Mouse (Mus musculus) kidney, adult 11 months (tissue): ENCODE results near the gene Tcf20.

ENCODE experiments used
- DNase-seq: peaks from one replicate; pipeline ENCODE4 v3.0.0; 2022

The Tcf20 gene

DNA sequence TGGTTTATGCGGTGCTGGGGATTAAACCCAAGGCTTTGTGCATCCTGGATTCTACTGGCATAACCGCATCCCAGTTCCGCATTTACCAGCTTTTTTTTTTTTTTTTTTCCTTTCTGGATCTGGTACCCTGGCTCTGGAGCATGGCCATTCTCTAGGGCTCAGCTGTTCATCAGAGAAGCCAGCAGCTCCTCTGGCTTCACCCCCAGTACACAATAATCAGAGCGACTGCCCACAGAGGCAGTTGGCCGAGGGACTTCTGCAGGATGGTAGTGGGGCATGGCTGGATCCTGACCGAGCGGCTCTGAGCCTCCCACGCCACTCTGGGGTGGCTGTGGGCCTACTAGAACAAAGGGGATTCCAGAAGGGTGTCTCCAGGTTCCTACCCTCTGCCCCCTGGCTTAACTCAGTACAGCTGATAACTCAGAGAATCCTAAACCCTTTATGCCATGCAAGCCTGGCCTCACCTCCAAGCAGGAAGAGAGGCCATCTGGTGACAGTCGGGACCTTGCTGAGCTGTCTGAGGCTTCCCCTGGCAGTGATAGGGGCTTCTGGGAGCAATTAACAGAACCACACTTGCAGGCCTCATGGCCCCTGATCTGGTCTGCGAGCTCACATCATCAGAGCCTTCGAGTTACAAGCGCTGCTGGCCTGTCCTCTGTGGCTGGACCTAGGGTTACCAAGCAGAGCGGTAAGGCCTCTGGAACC lies 4.6 kb upstream of the Tcf20 start:
- DNase-seq: no peak

DNA sequence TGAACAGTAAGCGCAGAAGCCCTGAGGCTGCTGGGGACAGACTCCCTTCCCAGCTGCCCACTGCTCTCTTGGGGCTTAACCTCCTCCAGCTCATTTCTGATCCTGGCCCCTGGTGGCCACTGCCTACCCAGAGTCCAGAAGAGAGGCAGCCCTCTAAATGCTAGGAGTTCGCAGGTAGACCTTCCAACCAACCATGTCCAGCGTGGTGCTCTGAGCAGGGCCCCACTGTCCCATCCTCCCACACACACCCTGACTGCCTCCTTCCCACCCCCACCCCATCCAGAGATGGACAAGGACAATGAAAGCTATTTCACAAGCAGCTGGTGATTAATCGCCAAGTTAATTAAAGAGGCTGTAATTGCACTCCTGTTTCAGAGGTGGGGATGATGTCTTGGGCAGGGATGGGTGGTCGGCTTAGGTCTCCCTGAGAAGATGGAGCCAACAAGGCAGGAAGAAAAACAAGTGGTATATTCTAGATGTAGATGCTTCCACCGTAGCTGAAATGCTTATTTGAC lies 1.6 kb upstream of the Tcf20 start:
- no peak for DNase-seq

DNA sequence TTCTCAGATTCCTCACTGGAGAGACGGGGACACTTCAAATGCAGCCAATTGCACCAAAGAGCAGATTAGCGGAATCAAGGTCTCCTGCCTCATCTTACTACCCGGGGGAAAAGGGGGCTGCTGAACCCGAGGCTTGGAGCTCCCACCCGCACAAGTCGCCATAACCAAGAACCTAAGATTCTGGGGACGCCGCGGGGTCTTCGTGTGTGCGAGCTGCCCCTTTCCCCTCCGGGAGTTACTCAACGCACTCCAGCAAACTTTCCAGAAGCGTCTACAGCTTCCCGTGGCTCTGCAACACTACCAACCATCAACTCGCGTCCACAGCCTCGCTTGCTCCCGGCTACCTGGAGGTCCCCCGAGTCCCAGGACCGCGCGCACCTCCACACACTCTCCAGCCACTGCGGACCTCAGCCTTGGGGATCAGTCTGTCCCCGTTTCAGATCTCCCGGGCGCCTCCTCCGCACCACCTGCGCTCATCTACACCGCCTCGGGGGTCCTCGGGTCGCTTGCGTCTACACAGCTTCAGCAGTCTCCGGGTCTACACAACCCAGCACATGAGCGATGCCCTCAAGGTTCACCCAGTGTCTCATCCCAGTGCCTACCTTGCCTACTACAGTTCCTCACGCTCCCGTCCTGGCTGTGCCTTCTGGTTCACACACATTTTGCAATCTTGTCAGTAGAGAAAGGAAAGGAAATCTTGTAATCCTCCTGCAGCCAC lies 499 bp downstream of the Tcf20 start:
- DNase-seq: peak; percentile 16

GRCm38 (mm10) chr15:82984574-82984973 lies 3.1 kb downstream of the Tcf20 start:
- no peak for DNase-seq

DNA sequence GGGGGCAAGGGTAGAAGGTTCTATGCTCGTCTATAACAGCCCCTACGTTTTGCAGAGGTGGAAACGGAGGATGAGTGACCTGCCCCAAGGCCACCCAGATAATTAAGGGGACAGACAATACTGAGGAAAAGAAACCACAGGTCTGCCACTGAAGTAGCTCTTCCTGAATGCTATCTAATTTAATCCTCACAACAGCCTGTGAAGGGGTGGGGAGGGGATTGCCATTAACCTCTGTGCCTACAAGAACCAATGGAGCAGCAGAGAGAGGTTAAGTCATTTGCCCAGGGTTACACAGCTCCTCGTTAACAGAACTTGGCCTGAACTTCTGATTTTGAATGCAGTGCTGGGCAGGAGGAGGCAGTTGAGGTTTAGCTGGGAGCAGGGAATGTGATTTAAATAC lies 3.6 kb downstream of the Tcf20 start:
- no peak for DNase-seq

DNA sequence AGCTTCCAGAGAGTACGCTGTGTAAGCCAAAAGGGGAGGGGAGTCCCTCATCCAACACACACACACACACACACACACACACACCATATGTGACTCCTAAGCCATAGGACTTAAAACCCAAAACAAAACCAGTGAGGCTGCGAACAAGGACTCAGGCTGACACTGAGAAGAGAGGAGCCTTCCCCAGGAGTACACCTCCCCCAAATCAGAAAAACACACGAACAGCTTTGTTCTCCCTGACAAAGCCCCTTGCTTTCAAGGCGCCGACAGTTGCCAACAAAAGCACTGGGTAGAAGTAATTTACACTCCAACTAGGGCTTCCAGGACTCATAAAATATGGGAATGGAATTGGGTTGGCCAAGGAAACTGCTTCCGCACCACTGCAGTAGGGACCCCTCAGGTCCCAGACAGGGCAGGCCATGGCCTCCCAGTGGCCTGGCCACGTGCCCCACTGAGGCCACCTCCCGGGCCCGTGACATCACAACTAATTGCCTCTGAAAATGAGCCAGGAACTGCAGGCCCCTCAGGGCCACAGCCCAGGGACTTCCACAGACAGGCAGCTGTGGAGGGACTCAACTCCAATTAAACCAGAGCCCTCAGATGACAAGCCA lies 4.2 kb downstream of the Tcf20 start:
- peak; percentile 22 for DNase-seq

DNA sequence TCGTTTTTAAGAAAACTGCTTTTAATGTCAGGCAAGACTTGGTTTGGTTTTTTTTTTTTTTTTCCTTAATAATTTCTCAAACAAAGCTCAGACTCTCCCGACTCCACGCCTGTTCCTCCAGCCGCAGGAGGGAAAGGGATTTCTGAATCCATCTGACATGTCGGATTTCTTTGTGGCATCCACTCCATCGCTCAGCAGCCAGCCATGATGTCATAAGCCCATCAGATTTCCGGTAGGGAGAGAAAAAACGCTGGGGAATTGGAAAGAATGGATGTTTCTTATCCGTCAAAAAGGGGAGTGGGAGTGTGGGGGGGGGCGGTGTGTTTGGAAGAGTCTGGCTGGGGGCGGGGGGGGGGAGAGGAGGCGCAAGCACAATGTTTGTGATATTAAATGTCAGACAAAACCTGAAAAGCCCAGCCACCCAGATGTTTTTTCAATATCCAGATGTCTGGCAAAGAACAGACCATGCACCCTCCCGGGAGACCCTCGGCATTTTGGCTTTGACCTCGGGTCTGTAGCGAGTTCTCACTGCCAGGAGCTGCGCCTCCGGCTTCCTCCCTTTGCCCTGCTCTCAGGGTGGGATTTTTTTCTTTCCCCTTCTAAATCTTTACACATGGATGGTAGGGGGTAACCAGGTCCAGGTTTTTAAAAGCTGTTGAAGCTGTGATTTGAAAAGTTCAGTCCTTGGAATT lies 4.8 kb downstream of the Tcf20 start:
- DNase-seq: no peak

GRCm38 (mm10) chr15:82981676-82982520 lies 5.8 kb downstream of the Tcf20 start:
- DNase-seq: no peak

GRCm38 (mm10) chr15:82979531-82979930 lies 8.1 kb downstream of the Tcf20 start:
- no peak for DNase-seq

GRCm38 (mm10) chr15:82974471-82974870 lies 13.2 kb downstream of the Tcf20 start:
- no peak for DNase-seq

GRCm38 (mm10) chr15:82969206-82969721 lies 18.4 kb downstream of the Tcf20 start:
- no peak for DNase-seq

GRCm38 (mm10) chr15:82968449-82968848 lies 19.2 kb downstream of the Tcf20 start:
- DNase-seq: no peak

GRCm38 (mm10) chr15:82967947-82968346 lies 19.7 kb downstream of the Tcf20 start:
- DNase-seq: no peak

DNA sequence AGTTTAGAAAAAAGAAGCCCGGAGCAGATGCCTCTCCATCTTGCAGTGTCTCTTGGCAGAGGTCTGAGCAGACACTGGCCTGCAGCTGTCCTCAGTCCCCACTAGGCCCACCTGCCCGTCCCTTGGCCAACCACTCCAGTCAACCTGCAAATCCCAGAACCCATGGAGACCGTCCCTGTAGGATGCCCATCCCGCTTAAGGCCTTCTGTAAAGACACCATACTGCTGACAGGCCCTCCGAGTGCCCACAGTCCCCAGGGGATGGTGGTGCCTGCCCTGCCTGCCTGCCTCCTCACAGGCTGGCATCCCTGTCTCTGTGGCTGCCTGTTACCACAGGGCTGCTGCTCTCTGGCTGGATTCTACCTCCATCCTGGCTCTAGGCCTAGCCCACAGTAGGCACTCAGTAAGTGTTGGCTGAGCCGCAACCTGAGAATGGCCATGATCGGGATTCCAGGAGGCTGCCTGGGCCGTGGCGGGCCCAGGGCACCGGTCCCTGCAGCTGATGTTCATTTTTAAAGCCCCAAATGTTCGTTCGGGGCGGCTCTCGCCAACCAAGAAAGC lies 23.3 kb downstream of the Tcf20 start:
- no peak for DNase-seq

DNA sequence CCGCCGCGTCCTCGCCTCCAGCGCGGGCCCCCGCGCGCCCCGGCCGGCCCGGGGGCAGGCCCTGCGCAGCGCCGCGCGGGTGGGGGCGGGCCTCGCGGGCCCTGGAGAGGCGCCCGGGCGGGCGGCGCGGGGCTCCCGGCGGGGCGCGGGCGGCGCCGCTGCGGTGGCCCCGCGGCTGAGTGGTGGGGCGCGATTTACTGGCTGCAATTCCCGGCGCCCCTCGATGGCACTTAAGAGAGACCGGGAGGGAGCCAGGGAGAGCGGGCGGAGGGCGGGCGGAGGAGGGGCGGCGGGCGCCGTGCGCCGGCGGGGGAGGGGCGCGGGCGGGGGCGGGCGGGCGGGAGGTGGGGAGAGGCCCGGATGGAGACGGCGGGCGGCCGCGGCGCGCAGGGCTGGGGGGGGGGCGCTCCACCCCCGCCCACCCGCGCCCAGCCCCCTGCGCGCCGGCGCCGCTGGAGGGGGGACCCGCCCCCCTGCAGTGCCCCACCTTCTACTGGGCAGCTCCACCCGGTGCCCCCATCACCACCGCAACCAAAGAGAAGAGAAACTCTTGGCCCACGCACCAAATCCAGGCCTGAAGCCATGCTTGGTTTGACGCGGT lies 24.0 kb downstream of the Tcf20 start:
- no peak for DNase-seq

DNA sequence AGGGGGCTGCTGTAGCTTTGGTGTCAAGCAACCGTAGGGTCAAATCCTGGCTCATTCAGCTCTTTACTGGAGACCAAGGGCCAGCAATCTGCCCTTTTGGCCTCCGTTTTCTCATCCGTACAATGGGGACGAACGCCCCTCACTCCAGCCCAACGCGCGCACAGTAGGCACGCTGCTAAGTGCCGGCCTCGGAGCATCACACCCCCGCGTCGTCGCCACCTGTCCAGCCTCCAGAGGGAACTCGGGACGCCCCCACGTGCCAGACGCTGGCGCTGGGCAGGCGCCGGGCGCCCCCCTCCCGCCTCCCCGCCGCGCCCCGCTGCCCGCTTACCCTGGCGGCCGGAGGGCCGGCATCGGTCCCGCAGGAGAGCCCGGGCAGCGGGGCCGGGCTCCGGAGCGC lies 24.6 kb downstream of the Tcf20 start:
- DNase-seq: no peak

GRCm38 (mm10) chr15:82962536-82962935 lies 25.1 kb downstream of the Tcf20 start:
- peak; percentile 49 for DNase-seq

DNA sequence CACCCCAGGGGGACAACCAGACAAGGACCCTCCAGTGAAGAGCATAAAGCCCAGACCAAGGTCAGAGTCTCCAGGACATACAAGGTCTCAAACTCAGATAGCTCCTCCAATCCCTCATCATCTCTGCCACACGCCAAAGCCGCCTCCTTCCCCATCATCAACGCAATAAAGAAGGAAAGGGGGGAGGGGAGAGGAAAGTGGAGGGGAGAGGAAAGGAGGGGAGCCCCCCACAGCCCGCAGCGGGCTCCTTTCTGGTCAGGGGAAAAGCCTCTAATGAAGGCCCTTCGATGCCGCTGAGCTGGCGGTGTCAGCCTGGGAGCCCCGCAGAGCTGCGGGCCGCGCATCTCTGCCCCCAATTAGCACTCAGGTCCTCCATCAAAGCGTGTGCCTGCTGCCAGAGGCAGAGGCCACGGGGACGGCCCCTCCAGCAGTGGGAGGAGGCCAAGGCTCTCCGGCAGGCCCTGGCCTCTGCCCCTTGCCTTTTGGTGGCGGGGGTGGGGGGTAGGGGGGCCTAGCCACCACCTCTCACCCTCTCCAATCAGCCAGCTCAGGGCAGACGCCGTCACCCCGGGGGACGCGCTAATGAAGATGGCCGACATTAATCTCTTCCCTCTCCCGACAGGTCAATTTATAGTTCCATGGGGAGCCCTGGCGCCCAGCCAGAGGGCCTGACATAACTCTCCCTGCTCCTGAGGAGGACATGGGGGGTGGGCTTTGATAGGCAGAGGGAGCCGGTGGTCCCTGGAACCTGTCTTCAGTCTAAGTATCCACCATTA lies 26.7 kb downstream of the Tcf20 start:
- DNase-seq: no peak

DNA sequence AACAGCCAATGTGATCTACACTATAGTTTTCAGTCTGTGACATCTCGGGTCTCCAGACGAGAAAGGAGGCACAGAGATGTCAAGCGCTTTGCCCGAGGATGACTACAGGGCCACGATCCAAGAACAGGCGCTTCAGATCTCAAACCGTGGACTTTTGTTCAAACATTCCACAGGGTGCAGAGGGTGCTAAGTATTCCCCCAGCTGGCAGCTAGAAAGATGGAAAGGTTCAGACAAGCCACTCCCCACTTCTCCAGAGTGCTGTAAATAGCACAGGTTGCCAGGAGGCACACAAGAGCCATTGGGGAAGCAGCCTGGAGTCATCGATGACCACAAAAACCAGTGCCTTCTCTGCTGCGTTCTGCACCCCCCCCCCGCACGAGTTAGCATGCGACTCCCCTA lies 28.5 kb downstream of the Tcf20 start:
- peak; percentile 11 for DNase-seq

DNA sequence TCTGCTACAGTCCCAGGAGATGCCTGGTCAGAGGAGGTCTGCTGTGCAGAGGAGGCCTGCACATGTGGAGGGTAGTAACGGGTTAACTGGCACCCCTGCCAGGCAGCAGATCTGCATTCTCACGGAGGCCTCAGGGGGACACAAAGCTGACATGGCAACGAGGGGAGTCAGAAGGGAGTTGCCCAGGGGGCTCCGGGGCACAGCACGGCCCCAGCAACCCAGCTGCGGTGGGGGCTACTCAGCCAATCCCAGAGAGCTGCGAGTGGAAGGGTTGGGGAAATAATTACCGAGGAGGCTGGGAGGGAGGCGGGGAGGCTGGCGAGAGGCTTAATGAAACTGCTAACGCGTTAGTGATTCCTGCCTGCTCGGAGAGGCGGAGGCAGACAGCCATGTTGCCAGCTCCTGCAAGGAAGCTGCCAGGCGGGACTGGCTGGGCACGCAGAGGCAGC lies 29.4 kb downstream of the Tcf20 start:
- peak; percentile 29 for DNase-seq
